Mouse (Mus musculus) bone marrow macrophage, adult 2 months (primary cell): ENCODE data around the gene Ror2.

Experiments used
- CTCF ChIP-seq: IDR thresholded peaks from 2 replicates; pipeline ENCODE4 v1.5.1; 2012; ENCODE audit warnings: low read depth, mild to moderate bottlenecking, low read length, moderate library complexity
- POLR2A ChIP-seq: IDR thresholded peaks from 2 replicates; pipeline ENCODE4 v1.6.1; 2012; ENCODE audit warnings: mild to moderate bottlenecking, low read depth, low read length, borderline replicate concordance

- TF ChIP-seq CTCF = no peak
- TF ChIP-seq POLR2A = no peak
These were observed 1.2 kb downstream of the Ror2 start for GRCm38 (mm10) chr13:53284740-53285191.
